Mouse (Mus musculus) midbrain, embryonic 12.5 days (tissue): ENCODE data around the gene Zfp580. TPM values are rescaled to one million over a fixed set of nuclear protein-coding genes. Genes with fewer than 3 reads are reported as not detected.
A peak's percentile ranks its signal among the peaks of the same experiment; 100 is the strongest.
"Not testable (repeated sequence)": the region's sequence is repeated elsewhere in the genome, so short reads cannot be mapped to it uniquely, and the experiment has no call there.

Experiments used
- ATAC-seq: fragments of 200-750 bp; cut with Nextera tagmentation; 2 replicates; pipeline ENCODE4 v1.8.0; 2017; ENCODE audit warnings: low read depth, moderate TSS enrichment, moderate library complexity; ENCODE audit not compliant: low FRiP score
- H3K27ac ChIP-seq: fragments of 300-500 bp; sonication (generic); replicated peaks from 2 replicates; pipeline ENCODE4 v1.5.1; 2016; ENCODE audit warnings: mild to moderate bottlenecking
- H3K27me3 ChIP-seq: fragments of 300-500 bp; sonication (generic); 2 replicates; pipeline ENCODE4 v1.6.1; 2016; ENCODE audit warnings: mild to moderate bottlenecking
- H3K36me3 ChIP-seq: fragments of 300-500 bp; sonication (generic); 2 replicates; pipeline ENCODE4 v1.6.1; 2016
- H3K4me1 ChIP-seq: fragments of 300-500 bp; sonication (generic); 2 replicates; pipeline ENCODE4 v1.6.1; 2016
- H3K4me2 ChIP-seq: fragments of 300-500 bp; sonication (generic); replicated peaks from 2 replicates; pipeline ENCODE4 v1.6.1; 2016; ENCODE audit warnings: mild to moderate bottlenecking, moderate library complexity
- H3K4me3 ChIP-seq: fragments of 300-500 bp; sonication (generic); 2 replicates; pipeline ENCODE4 v1.5.1; 2016; ENCODE audit warnings: mild to moderate bottlenecking
- H3K9ac ChIP-seq: fragments of 300-500 bp; sonication (generic); replicated peaks from 2 replicates; pipeline ENCODE4 v1.6.1; 2016; ENCODE audit warnings: mild to moderate bottlenecking, moderate library complexity
- H3K9me3 ChIP-seq: fragments of 300-500 bp; sonication (generic); 2 replicates; pipeline ENCODE4 v1.6.1; 2016; ENCODE audit warnings: mild to moderate bottlenecking
- WGBS: fragments of 180-500 bp; shearing (Covaris S2); methylation state at CpG from one replicate; pipeline ENCODE4 v1.1.7; 2016; 5-methylcytosine and 5-hydroxymethylcytosine counted together
- polyA plus RNA-seq: library from polyadenylated mRNA; unstranded; fragments of >200 nt; fragmentation: Nextera tagmentation; extraction: Ambion mirVana; gene quantifications from 2 replicates; pipeline ENCODE4 v1.2.1, GENCODE M21; 2016

The Zfp580 gene
- polyA plus RNA-seq, 1 experiment from 2014 or later: 54.6 TPM

- peak overlapping the region; percentile 93 for H3K4me3 ChIP-seq
- H3K36me3 ChIP-seq: peaks cover 31% of the 10 kb centered on the region
- not testable (repeated sequence) for ATAC-seq, H3K27me3 ChIP-seq, H3K9ac ChIP-seq, H3K9me3 ChIP-seq
- H3K27ac ChIP-seq: peak overlapping the region; percentile 94
- peaks cover 23% of the 10 kb centered on the region for H3K4me1 ChIP-seq
- 32% methylated on average over 8 of the region's 8 CpGs for WGBS
- H3K4me2 ChIP-seq: peak overlapping the region; percentile 86
Observed at GRCm38 (mm10) chr7:5019576-5019975, 31.8 kb upstream of the Zfp580 start.

GRCm38 (mm10) chr7:5020000-5020681 is 31.2 kb upstream of the Zfp580 start, which contains the start of the genes Zfp865 and Ccdc106:
Gene Zfp865 (plus strand): TSS chr7:5020376.
Gene Ccdc106 (plus strand): TSS chr7:5020553.
- peak within 1 kb of the TSS; percentile 86 for H3K4me2 ChIP-seq
- H3K36me3 ChIP-seq: peaks cover 36% of the 10 kb centered on the region
- H3K9me3 ChIP-seq: no peaks in the 10 kb centered on the region
- peak; percentile 91 for ATAC-seq
- peak within 1 kb of the TSS; percentile 93 for H3K4me3 ChIP-seq
- H3K4me1 ChIP-seq: peaks cover 23% of the 10 kb centered on the region
- 1% methylated on average over 39 of the region's 49 CpGs for WGBS
- peak within 1 kb of the TSS; percentile 94 for H3K9ac ChIP-seq
- H3K27me3 ChIP-seq: no peaks in the 10 kb centered on the region
- peak within 1 kb of the TSS; percentile 94 for H3K27ac ChIP-seq

GRCm38 (mm10) chr7:5020685-5021084 is 30.7 kb upstream of the Zfp580 start:
- Histone ChIP-seq H3K9me3 (no peaks in the 10 kb centered on the region), H3K27ac (peak overlapping the region; percentile 94), H3K36me3 (peaks cover 36% of the 10 kb centered on the region), H3K9ac (peak overlapping the region; percentile 94), H3K27me3 (no peaks in the 10 kb centered on the region), H3K4me3 (peak overlapping the region; percentile 93), H3K4me1 (peaks cover 23% of the 10 kb centered on the region), H3K4me2 (peak overlapping the region; percentile 86)
- WGBS: 0% methylated on average over 11 of the region's 15 CpGs
- 0 out of 2 replicates have a peak, but pooled peaks have one; percentile 1 for ATAC-seq

- Histone ChIP-seq H3K27ac (peak overlapping the region; percentile 94), H3K4me2 (peak overlapping the region; percentile 86), H3K27me3 (no peaks in the 10 kb centered on the region), H3K36me3 (peaks cover 36% of the 10 kb centered on the region), H3K9me3 (no peaks in the 10 kb centered on the region), H3K4me3 (peak overlapping the region; percentile 93), H3K4me1 (peaks cover 18% of the 10 kb centered on the region), H3K9ac (peak overlapping the region; percentile 94)
- 52% methylated on average over 5 of the region's 5 CpGs for WGBS
- no peak for ATAC-seq
Observed at GRCm38 (mm10) chr7:5021197-5021596, 30.1 kb upstream of the Zfp580 start.

GRCm38 (mm10) chr7:5029543-5029942 is 21.8 kb upstream of the Zfp580 start:
- Histone ChIP-seq H3K4me1 (no peaks in the 10 kb centered on the region), H3K36me3 (peaks cover 79% of the 10 kb centered on the region), H3K27ac (no peak overlapping the region), H3K27me3 (no peaks in the 10 kb centered on the region), H3K4me2 (no peak overlapping the region), H3K4me3 (no peak overlapping the region), H3K9ac (no peak overlapping the region), H3K9me3 (peaks cover 30% of the 10 kb centered on the region)
- WGBS: 92% methylated on average over 22 of the region's 22 CpGs
- no peak for ATAC-seq

- H3K4me3 ChIP-seq: no peak overlapping the region
Observed at GRCm38 (mm10) chr7:5029946-5030345, 21.4 kb upstream of the Zfp580 start.

GRCm38 (mm10) chr7:5030554-5031275 is 20.6 kb upstream of the Zfp580 start:
- Histone ChIP-seq H3K27ac (no peak overlapping the region), H3K9ac (no peak overlapping the region), H3K36me3 (peaks cover 85% of the 10 kb centered on the region), H3K4me2 (no peak overlapping the region), H3K4me1 (no peaks in the 10 kb centered on the region), H3K9me3 (peaks cover 30% of the 10 kb centered on the region), H3K27me3 (no peaks in the 10 kb centered on the region), H3K4me3 (0 out of 2 replicates have a peak overlapping the region, but pooled peaks have one; percentile 12)
- ATAC-seq: no peak; the same call in 1 of the 2 replicates
- WGBS: 86% methylated on average over 63 of the region's 63 CpGs

More at GRCm38 (mm10) chr7:5029946-5030345, 21.4 kb upstream of the Zfp580 start:
- Histone ChIP-seq H3K27me3 (no peaks in the 10 kb centered on the region), H3K9ac (no peak overlapping the region), H3K9me3 (peaks cover 30% of the 10 kb centered on the region), H3K36me3 (peaks cover 79% of the 10 kb centered on the region), H3K4me2 (no peak overlapping the region), H3K4me1 (no peaks in the 10 kb centered on the region), H3K27ac (no peak overlapping the region)
- WGBS: 92% methylated on average over 21 of the region's 21 CpGs
- ATAC-seq: no peak

GRCm38 (mm10) chr7:5031496-5031895 is 19.8 kb upstream of the Zfp580 start:
- Histone ChIP-seq H3K4me1 (no peaks in the 10 kb centered on the region), H3K27ac (no peak overlapping the region), H3K27me3 (no peaks in the 10 kb centered on the region), H3K4me3 (no peak overlapping the region), H3K4me2 (no peak overlapping the region), H3K36me3 (peaks cover 93% of the 10 kb centered on the region), H3K9ac (no peak overlapping the region), H3K9me3 (peaks cover 30% of the 10 kb centered on the region)
- ATAC-seq: no peak
- 78% methylated on average over 46 of the region's 46 CpGs for WGBS

- H3K27ac ChIP-seq: no peak within 1 kb of the TSS
- peaks cover 77% of the 10 kb centered on the region for H3K36me3 ChIP-seq
- ATAC-seq: no peak
- peaks cover 10% of the 10 kb centered on the region for H3K4me1 ChIP-seq
- peaks cover 30% of the 10 kb centered on the region for H3K9me3 ChIP-seq
- no peaks in the 10 kb centered on the region for H3K27me3 ChIP-seq
- H3K9ac ChIP-seq: no peak within 1 kb of the TSS
- H3K4me3 ChIP-seq: no peak within 1 kb of the TSS
- no peak within 1 kb of the TSS for H3K4me2 ChIP-seq
- 86% methylated on average over 3 of the region's 3 CpGs for WGBS
Observed at GRCm38 (mm10) chr7:5033818-5034217, 17.5 kb upstream of the Zfp580 start, which contains the start of gene 4632433K11Rik. Gene 4632433K11Rik (plus strand): TSS chr7:5034118.

- H3K4me2 ChIP-seq: no peak overlapping the region
- H3K27me3 ChIP-seq: no peaks in the 10 kb centered on the region
- WGBS: 92% methylated on average over 17 of the region's 17 CpGs
- no peak overlapping the region for H3K27ac ChIP-seq
- H3K4me1 ChIP-seq: peaks cover 18% of the 10 kb centered on the region
- no peak for ATAC-seq
- no peak overlapping the region for H3K4me3 ChIP-seq
- peaks cover 15% of the 10 kb centered on the region for H3K9me3 ChIP-seq
- peaks cover 58% of the 10 kb centered on the region for H3K36me3 ChIP-seq
- H3K9ac ChIP-seq: no peak overlapping the region
Observed at GRCm38 (mm10) chr7:5035628-5036027, 15.7 kb upstream of the Zfp580 start.

- Histone ChIP-seq H3K36me3 (peaks cover 53% of the 10 kb centered on the region), H3K9ac (no peak overlapping the region), H3K27me3 (no peaks in the 10 kb centered on the region), H3K9me3 (peaks cover 10% of the 10 kb centered on the region), H3K4me2 (no peak overlapping the region), H3K4me1 (peaks cover 18% of the 10 kb centered on the region), H3K27ac (no peak overlapping the region), H3K4me3 (no peak overlapping the region)
- ATAC-seq: no peak
- 93% methylated on average over 9 of the region's 9 CpGs for WGBS
Observed at GRCm38 (mm10) chr7:5036136-5036535, 15.2 kb upstream of the Zfp580 start.

- Histone ChIP-seq H3K27ac (no peak overlapping the region), H3K9me3 (peaks cover under 1% of the 10 kb centered on the region; the same call in 1 of the 2 replicates), H3K4me1 (peaks cover 18% of the 10 kb centered on the region), H3K4me2 (no peak overlapping the region), H3K9ac (no peak overlapping the region), H3K36me3 (peaks cover 44% of the 10 kb centered on the region), H3K27me3 (no peaks in the 10 kb centered on the region), H3K4me3 (no peak overlapping the region)
- ATAC-seq: no peak
- 92% methylated on average over 7 of the region's 7 CpGs for WGBS
Observed at GRCm38 (mm10) chr7:5037026-5037425, 14.3 kb upstream of the Zfp580 start.
